Comparison of ENCODE assay signal across 8 mouse cellular contexts in genomic region chr6:128168785-128169679, GRCm38 (mm10). TPM values are rescaled to one million over a fixed set of nuclear protein-coding genes. Genes with fewer than 3 reads are reported as not detected.
DNase-seq lines count a peak whose midpoint lies in the region; ATAC-seq and TF ChIP-seq lines count a peak whose summit lies in the region.

No protein-coding gene starts in this region.

- no peak for TF ChIP-seq CTCF in thymus, adult 2 months (IDR thresholded peaks at IDR 0.05; ENCODE audit: borderline replicate concordance, control insufficient read depth, extremely low read depth, insufficient read depth, low read length, poor library complexity)

- H3K4me3 ChIP-seq in hindbrain, embryonic 11.5 days (ENCODE audit: low read depth, low read length) = no peak overlapping the region
- no peak overlapping the region for H3K4me3 ChIP-seq in hindbrain, embryonic 16.5 days (ENCODE audit: low read length)
- no peak overlapping the region for H3K4me3 ChIP-seq in thymus, adult 2 months (ENCODE audit: control insufficient read depth, insufficient read depth, low read length)

- no peaks in the 10 kb centered on the region for H3K9me3 ChIP-seq in hindbrain, embryonic 11.5 days (ENCODE audit: control insufficient read depth, low read length)
- no peaks in the 10 kb centered on the region for H3K9me3 ChIP-seq in hindbrain, embryonic 16.5 days (ENCODE audit: control insufficient read depth, low read length)

- DNase-seq in hindbrain, embryonic 11.5 days (ENCODE audit: low spot score) = peak; percentile 51
- DNase-seq in thymus, postnatal 25 days = peak; percentile 3
- no peak for DNase-seq in thymus, adult 2 months
- peak; percentile 23 for DNase-seq in forelimb bud, embryonic 11.5 days (ENCODE audit: low read depth, low spot score)
- DNase-seq in lung, postnatal 14 days = peak; percentile 44
- DNase-seq in MN1 (ENCODE audit: low spot score) = no peak
- no peak for DNase-seq in natural killer cell, adult 2 months (ENCODE audit: low spot score in 2 of 2)

- H3K27ac ChIP-seq in hindbrain, embryonic 11.5 days (ENCODE audit: low read depth, low read length) = no peak overlapping the region
- no peak overlapping the region for H3K27ac ChIP-seq in hindbrain, embryonic 16.5 days (ENCODE audit: low read depth, low read length)
- no peak overlapping the region for H3K27ac ChIP-seq in thymus, adult 2 months (ENCODE audit: control insufficient read depth, insufficient read depth, low read length)

- H3K4me2 ChIP-seq in hindbrain, embryonic 11.5 days (replicated peaks; ENCODE audit: low read depth, low read length) = no peak overlapping the region
- no peak overlapping the region for H3K4me2 ChIP-seq in hindbrain, embryonic 16.5 days (ENCODE audit: low read length)

- no peak for ATAC-seq in hindbrain, embryonic 11.5 days (ENCODE audit: low FRiP score)
- ATAC-seq in hindbrain, embryonic 16.5 days = no peak

- TF ChIP-seq POLR2A in thymus, adult 2 months (IDR thresholded peaks at IDR 0.05; ENCODE audit: control insufficient read depth, extremely low read depth, insufficient read depth, low read length, poor library complexity) = no peak

- H3K9ac ChIP-seq in hindbrain, embryonic 11.5 days (ENCODE audit: low read depth, low read length) = no peak overlapping the region
- H3K9ac ChIP-seq in hindbrain, embryonic 16.5 days (ENCODE audit: low read depth, low read length) = no peak overlapping the region

- no peaks in the 10 kb centered on the region for H3K36me3 ChIP-seq in hindbrain, embryonic 11.5 days (ENCODE audit: control insufficient read depth, insufficient read depth, low read length)
- no peaks in the 10 kb centered on the region for H3K36me3 ChIP-seq in hindbrain, embryonic 16.5 days (ENCODE audit: control insufficient read depth, insufficient read depth, low read length)
- no peaks in the 10 kb centered on the region for H3K36me3 ChIP-seq in thymus, adult 2 months (ENCODE audit: control insufficient read depth, insufficient read depth, low read length)

- H3K4me1 ChIP-seq in hindbrain, embryonic 11.5 days (replicated peaks; ENCODE audit: control insufficient read depth, insufficient read depth, low read length) = 0 out of 2 replicates have a peak, but pooled peaks cover 2% of the 10 kb centered on the region
- no peaks in the 10 kb centered on the region for H3K4me1 ChIP-seq in hindbrain, embryonic 16.5 days (ENCODE audit: control insufficient read depth, insufficient read depth, low read depth, low read length)
- no peaks in the 10 kb centered on the region for H3K4me1 ChIP-seq in thymus, adult 2 months (replicated peaks; ENCODE audit: control insufficient read depth, insufficient read depth, low read length)

- WGBS in hindbrain, embryonic 11.5 days = 62% methylated on average over 6 of the region's 6 CpGs
- 57% methylated on average over 6 of the region's 6 CpGs for WGBS in hindbrain, embryonic 16.5 days
- WGBS in thymus, adult 2 months = 62% methylated on average over 6 of the region's 6 CpGs

- H3K27me3 ChIP-seq in hindbrain, embryonic 11.5 days (ENCODE audit: control insufficient read depth, insufficient read depth, low read length) = no peaks in the 10 kb centered on the region
- no peaks in the 10 kb centered on the region for H3K27me3 ChIP-seq in hindbrain, embryonic 16.5 days (replicated peaks; ENCODE audit: control insufficient read depth, insufficient read depth, low read length)
- no peaks in the 10 kb centered on the region for H3K27me3 ChIP-seq in thymus, adult 2 months (ENCODE audit: control insufficient read depth, insufficient read depth, low read length)

RNA-seq across cellular contexts. Expression of gene Tspan9, which starts 25.6 kb away (rescaled TPM):
- 46.2 and 48.9 TPM in 2 replicates for polyA plus RNA-seq in hindbrain, embryonic 11.5 days (2014; fragmentation: Nextera tagmentation; extraction: Ambion mirVana)
- 62.6 and 66.8 TPM in 2 replicates for polyA plus RNA-seq in hindbrain, embryonic 16.5 days (2015; fragmentation: Nextera tagmentation; extraction: Ambion mirVana)
- 33.3 and 36.7 TPM in 2 replicates for polyA plus RNA-seq in thymus, adult 2 months (2012; rRNA removed)

Comparison
In these comparisons a context has a peak if more than half of its experiments do, and no peak if none do; other contexts are left out.
1. DNase-seq: peak in hindbrain, embryonic 11.5 days (single experiment), thymus, postnatal 25 days (single experiment), forelimb bud, embryonic 11.5 days (single experiment) and lung, postnatal 14 days (single experiment); none in thymus, adult 2 months (single experiment), MN1 (single experiment) and natural killer cell, adult 2 months (0 of 2).